Mouse (Mus musculus) E14TG2a.4 (cell line): ENCODE measurements at regions not wholly inside any gene's neighbourhood (a gene's known extent, or its start where the extent isn't known, plus 50 kb on each side); places are given as distances from the start of the nearest gene placed in this dataset.

Experiments
- CTCF ChIP-seq: conservative IDR thresholded peaks from 2 replicates; pipeline ENCODE4 v1.5.1; 2014; ENCODE audit warnings: low read length
- NANOG ChIP-seq: IDR thresholded peaks from 2 replicates; pipeline ENCODE4 v1.6.1; 2014; ENCODE audit warnings: borderline replicate concordance, low read length, mixed read lengths
- POU5F1 ChIP-seq: IDR thresholded peaks from 2 replicates; pipeline ENCODE4 v1.6.1; 2014; ENCODE audit warnings: low read length, borderline replicate concordance

DNA sequence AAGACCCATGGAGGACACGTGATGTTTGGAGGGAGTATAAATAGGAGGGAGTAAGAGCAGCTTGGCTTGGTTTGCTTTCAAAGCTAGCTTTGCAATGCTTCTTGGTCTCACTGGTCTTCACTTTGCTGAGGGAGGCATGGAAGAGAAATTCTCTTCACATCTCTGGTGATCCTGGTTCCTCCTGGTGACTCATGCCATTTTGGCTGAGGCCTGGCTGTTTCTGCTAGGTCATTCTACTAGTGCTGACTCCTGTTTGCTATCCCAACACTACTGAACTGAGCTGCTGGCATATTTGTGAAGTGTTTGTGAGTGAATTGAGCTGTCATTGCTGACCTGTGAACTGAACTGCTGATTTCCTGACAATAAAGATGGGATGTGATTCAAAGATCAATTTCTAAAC, 288.3 kb upstream of the Mctp2 start:
- TF ChIP-seq CTCF: no peak
- TF ChIP-seq POU5F1: no peak
- no peak for TF ChIP-seq NANOG
